Mouse (Mus musculus): Measurements from ENCODE around the gene Cacng6. TPM values are rescaled to one million over a fixed set of nuclear protein-coding genes. Genes with fewer than 3 reads are reported as not detected.

The Cacng6 gene
- polyA plus RNA-seq, 1 experiment from 2014 or later: 6.7 TPM

DNA sequence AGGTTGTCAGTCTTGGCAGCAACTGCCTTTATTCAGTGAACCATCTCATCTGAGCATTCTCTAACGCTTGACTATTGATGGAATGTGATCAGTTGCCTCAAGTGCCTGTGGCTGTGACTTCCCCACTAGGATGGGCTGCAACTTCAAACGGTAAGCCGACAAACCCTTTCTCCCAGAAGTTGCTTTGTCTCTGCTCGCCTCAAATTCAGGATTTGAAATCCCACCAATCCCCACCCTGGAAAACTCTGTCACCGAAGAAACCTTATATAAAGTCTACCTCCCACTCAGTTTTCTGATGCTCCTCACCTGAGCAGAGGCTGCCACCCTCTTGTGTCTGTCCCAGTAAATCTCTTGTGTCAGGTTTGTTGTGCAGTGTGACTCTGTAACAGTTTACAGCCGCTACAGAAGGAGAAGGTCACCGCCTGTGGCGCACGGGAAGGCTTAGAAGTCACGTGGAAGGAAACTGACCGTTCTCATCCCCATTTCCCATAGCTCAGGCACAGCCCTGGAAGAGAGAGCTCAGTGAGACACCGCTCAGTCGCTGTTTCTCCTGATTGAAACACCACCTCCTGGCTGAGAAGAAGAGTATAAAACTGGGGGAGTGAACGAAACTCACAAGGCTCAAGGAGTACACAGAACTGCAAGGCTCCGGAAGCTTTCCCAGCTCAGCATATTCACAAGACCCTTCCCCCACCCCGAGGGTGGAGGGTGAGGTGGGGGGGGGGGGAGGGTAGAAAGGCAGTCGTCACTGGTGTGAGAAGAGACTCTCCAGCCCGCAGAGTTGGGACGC lies 50.5 kb downstream of the Cacng6 start:
- no peaks in the 10 kb centered on the region for H3K27me3 ChIP-seq
- peaks cover 5% of the 10 kb centered on the region; the same call in 1 of the 2 replicates for H3K4me1 ChIP-seq
- ATAC-seq (ENCODE audit: insufficient number of reproducible peaks, low FRiP score, low TSS enrichment, low read depth): no peak
- H3K27ac ChIP-seq: no peak overlapping the region
- H3K4me3 ChIP-seq: no peak overlapping the region; the same call in 1 of the 2 replicates
- H3K4me2 ChIP-seq: peak overlapping the region; percentile 6; the same call in 1 of the 2 replicates
- H3K9ac ChIP-seq: no peak overlapping the region
- no peaks in the 10 kb centered on the region for H3K36me3 ChIP-seq
- H3K9me3 ChIP-seq: no peaks in the 10 kb centered on the region
- 9% methylated on average over 19 of the region's 19 CpGs for WGBS

DNA sequence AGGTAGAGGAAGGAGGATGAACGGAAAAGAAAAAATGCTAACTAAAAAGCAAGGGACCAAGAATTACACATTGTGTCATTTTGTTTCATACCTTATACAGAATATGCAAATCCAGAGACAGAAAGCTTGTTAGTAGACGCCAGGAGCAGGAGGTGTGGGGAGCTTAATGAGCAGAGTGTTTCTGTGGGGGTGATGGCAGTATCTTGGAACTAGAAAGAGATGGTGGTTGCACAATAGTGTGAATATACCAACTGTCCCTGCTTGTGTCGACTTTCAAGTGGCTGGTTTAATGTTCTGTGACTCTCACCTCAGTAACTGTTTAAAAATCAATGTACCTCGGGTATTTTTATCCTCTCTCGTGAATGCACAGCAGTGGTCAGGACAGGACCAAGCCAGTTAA lies 52.7 kb downstream of the Cacng6 start:
- Histone ChIP-seq H3K9me3 (no peaks in the 10 kb centered on the region), H3K4me1 (peaks cover 5% of the 10 kb centered on the region; the same call in 1 of the 2 replicates), H3K4me3 (no peak overlapping the region), H3K9ac (no peak overlapping the region), H3K36me3 (no peaks in the 10 kb centered on the region), H3K27me3 (no peaks in the 10 kb centered on the region), H3K4me2 (no peak overlapping the region), H3K27ac (no peak overlapping the region)
- 66% methylated on average over 5 of the region's 5 CpGs for WGBS
- ATAC-seq (ENCODE audit: insufficient number of reproducible peaks, low FRiP score, low TSS enrichment, low read depth): no peak

DNA sequence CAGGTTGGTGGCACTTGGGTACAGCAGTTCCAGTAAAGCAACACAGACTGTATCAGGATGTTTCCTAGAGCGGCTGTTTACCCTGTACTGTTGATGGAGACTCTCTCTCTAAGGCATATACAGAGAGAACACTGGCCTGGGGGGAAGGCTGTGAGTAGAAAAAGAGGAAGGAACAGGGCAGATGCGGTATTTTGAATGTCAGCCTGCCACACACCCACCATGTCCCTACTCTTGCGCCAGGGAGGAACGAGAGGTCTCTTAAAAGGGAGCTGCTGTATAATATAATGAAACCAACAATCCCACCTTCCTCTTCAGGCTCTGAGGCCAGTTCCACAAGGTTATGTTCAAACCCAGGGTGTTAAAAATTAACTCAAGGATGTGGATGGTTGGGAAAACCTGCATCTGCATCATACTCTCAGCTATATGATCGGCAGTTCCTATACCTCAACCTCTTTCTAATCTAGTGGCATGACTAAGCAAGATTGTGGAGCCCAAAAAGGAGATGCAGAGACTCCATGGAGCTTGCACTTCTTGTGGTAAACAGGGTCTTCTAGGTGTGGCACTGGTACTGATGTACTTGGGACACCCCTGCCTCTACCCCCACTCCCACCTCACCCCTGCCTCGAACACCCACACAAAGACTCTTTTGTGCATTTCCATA lies 58.1 kb downstream of the Cacng6 start:
- Histone ChIP-seq H3K4me3 (no peak overlapping the region), H3K27me3 (no peaks in the 10 kb centered on the region), H3K9ac (no peak overlapping the region), H3K9me3 (no peaks in the 10 kb centered on the region), H3K4me1 (no peaks in the 10 kb centered on the region), H3K4me2 (no peak overlapping the region), H3K27ac (no peak overlapping the region), H3K36me3 (no peaks in the 10 kb centered on the region)
- no peak for ATAC-seq (ENCODE audit: insufficient number of reproducible peaks, low FRiP score, low TSS enrichment, low read depth)
- 90% methylated on average over 6 of the region's 6 CpGs for WGBS

Small RNA genes lying within 50 kb of the gene (microRNA-seq; reads per million reads assigned to microRNA genes)
- gene Gm23450: 7.8 reads per million, percentile 21 among the genes with 10 or more reads in this experiment

Other genes starting within 250 kb of the Cacng6 start
- gene Nlrp12, start 174.5 kb upstream of the Cacng6 start, polyA plus RNA-seq (2015; fragmentation: Nextera tagmentation; extraction: Ambion mirVana): 0.04 TPM in 1 of 2 replicates, not detected in the other
- gene Myadm, start 135.1 kb upstream of the Cacng6 start, polyA plus RNA-seq (2015; fragmentation: Nextera tagmentation; extraction: Ambion mirVana): 125 and 177 TPM in 2 replicates
- gene Prkcg, start 135.0 kb upstream of the Cacng6 start, polyA plus RNA-seq (2015; fragmentation: Nextera tagmentation; extraction: Ambion mirVana): 0.12 and 0.35 TPM in 2 replicates
- 1.7 and 2.6 TPM in 2 replicates for gene Cacng7, start 91.2 kb upstream of the Cacng6 start, polyA plus RNA-seq (2015; fragmentation: Nextera tagmentation; extraction: Ambion mirVana)
- 2.4 and 2.6 TPM in 2 replicates for gene Cacng8, start 33.5 kb upstream of the Cacng6 start, polyA plus RNA-seq (2015; fragmentation: Nextera tagmentation; extraction: Ambion mirVana)
- 0.77 and 0.95 TPM in 2 replicates for gene Tarm1, start 78.4 kb downstream of the Cacng6 start, polyA plus RNA-seq (2015; fragmentation: Nextera tagmentation; extraction: Ambion mirVana)
- gene Oscar, start 192.0 kb downstream of the Cacng6 start, polyA plus RNA-seq (2015; fragmentation: Nextera tagmentation; extraction: Ambion mirVana): 0.29 and 0.87 TPM in 2 replicates
- 425 and 461 TPM in 2 replicates for gene Ndufa3, start 193.2 kb downstream of the Cacng6 start, polyA plus RNA-seq (2015; fragmentation: Nextera tagmentation; extraction: Ambion mirVana)
- gene Tfpt, start 205.7 kb downstream of the Cacng6 start, polyA plus RNA-seq (2015; fragmentation: Nextera tagmentation; extraction: Ambion mirVana): 23.2 and 24.6 TPM in 2 replicates
- gene Prpf31, start 205.8 kb downstream of the Cacng6 start, polyA plus RNA-seq (2015; fragmentation: Nextera tagmentation; extraction: Ambion mirVana): 88.3 and 94.0 TPM in 2 replicates
- 48.3 and 53.3 TPM in 2 replicates for gene Cnot3, start 221.1 kb downstream of the Cacng6 start, polyA plus RNA-seq (2015; fragmentation: Nextera tagmentation; extraction: Ambion mirVana)
- 20.3 and 21.8 TPM in 2 replicates for gene Leng1, start 241.6 kb downstream of the Cacng6 start, polyA plus RNA-seq (2015; fragmentation: Nextera tagmentation; extraction: Ambion mirVana)